Mouse (Mus musculus): Measurements from ENCODE around the gene Phf8. TPM values are rescaled to one million over a fixed set of nuclear protein-coding genes. Genes with fewer than 3 reads are reported as not detected.
"Not testable (repeated sequence)": the region's sequence is repeated elsewhere in the genome, so short reads cannot be mapped to it uniquely, and the experiment has no call there.

The Phf8 gene
- total RNA-seq (2021), result 10 to 100 TPM; 26.5 to 29.9 TPM
- long read RNA-seq, experiment 1, partial matches to known transcripts, result 3 of 9 reads
- long read RNA-seq, experiment 1, other reads (novel, unspliced or antisense), result 6 of 9 reads
- long read RNA-seq, experiment 2, result 0 reads

DNA sequence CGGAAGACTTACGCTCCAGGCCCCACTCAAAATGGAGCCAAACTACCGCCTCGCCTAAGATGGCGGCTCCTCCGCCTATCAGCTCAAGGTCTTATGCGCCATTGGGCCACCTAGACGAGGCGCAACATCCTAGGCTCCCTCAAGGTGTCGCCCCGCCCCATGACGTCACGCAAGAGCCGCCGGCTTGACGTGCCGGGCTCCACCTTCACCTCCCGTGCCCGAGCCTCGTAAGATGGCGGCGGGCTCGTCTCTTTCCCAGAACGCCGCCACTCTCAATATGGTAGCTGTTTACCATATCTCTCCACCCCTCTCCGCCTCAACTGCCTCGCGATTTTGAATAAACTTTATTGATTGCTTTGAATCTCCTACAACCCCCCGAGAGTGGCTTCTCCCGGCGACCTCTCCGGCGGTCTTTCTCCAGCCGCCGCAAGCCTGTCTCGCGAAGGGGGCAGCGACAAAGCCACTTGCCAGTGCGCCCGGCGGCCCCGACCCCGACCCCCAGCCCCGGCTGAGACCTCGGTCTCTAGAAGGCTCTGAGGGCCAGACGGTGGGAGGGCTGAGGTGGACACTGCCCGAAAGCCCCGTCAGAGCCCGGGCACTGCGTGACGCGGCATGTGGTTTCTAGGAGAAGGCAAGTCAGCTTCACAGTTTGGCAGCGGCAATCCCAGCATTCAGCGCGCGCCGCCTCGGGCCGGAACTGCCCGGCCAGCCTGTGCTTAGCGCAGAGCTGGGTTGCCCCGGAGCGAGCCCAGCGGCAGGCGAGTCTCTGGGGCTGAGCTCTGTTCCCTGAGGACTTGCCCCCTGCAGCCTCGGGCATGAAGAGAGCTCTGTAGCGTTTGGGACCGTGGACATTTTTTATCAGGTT lies at the start of gene Phf8:
Phf8 (plus strand) TSS at position 215 of the 865 bp plus-strand sequence.
- peak; percentile 96 to 98 for DNase-seq

GRCm38 (mm10) chrX:151488128-151488527 lies 32.3 kb upstream of the Phf8 start:
- DNase-seq, result peak in 1 of 2 experiments; percentile 2

GRCm38 (mm10) chrX:151493269-151493668 lies 27.2 kb upstream of the Phf8 start:
- not testable (repeated sequence) for DNase-seq

DNA sequence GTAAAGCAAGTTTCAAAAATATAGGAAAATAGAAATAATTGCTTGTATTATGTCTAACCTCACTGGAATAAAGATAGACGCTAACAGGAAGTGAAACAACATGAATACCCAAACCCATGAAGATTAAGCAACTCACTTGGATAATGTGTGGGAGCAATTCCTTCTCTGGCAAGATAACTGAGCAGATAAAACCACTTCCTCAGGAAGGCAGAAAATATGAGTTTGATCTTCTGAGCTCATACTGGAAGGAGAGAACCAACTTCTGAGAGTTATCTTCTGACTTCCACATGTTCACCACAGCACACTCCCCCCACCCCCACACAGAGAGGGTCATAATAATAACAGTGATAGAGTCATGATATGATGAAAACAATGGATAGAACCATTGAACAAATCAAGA lies 23.9 kb upstream of the Phf8 start:
- no peak for DNase-seq

DNA sequence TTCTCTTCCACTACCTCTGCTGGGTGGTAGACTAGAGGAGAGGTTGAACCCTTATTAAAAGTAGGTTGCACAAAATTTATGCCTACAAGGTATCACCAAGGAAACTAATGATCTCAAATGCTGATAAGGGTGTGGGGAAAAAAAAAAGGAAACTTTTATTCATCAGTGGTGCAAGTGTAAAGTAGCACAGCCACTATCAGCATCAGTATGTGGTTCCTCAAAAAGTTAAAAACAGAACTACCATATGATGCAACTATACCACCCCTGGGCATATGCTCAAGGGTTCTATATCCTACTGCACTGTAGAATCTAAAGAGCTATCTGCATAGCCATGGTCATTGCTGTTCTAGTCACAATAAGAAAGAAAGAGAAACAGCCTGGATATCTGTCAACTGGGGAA lies 11.9 kb upstream of the Phf8 start:
- no peak for DNase-seq

GRCm38 (mm10) chrX:151509906-151510305 lies 10.6 kb upstream of the Phf8 start:
- DNase-seq, result no peak

- peak; percentile 11 to 12 for DNase-seq
Measured at GRCm38 (mm10) chrX:151513066-151513465, 7.4 kb upstream of the Phf8 start.

- no peak for DNase-seq
Measured at GRCm38 (mm10) chrX:151513694-151514093, 6.8 kb upstream of the Phf8 start.

DNA sequence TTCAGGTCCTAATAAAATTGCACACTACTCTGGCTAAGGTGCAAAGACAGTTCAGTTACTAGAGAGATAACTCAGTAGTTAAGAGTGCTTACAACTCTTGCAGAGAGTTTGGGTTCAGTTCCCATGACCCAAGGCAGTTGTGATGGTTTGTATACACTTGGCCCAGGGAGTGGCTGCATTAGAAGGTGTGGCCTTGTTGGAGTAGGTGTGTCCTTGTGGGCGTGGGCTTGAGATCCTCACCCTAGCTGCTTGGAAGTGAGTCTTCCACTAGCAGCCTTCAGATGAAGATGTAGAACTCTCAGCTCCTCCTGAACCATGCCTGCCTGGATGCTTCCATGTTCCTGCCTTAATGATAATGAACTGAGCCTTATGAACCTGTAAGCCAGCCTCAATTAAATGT lies 2.3 kb upstream of the Phf8 start:
- no peak for DNase-seq

DNA sequence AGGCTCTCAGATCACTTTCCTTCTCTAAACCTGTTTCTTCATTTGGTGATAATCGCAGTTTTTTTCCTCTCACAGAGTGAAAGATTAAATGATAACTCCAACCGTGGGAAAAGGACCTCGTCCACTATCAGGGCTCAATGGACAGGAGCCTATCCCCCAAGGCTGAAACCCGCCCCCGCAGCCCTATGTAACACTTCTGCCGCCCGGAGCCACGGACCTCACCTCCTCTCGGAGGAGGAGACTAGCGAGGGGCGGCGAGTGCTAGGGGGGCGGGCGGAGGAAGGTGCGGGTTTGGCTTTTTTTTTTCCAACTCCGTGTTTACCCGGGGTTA lies 380 bp upstream of the Phf8 start:
- no peak for DNase-seq

GRCm38 (mm10) chrX:151521786-151522522 lies 1.5 kb downstream of the Phf8 start:
- DNase-seq, result peak; percentile 38 to 57

DNA sequence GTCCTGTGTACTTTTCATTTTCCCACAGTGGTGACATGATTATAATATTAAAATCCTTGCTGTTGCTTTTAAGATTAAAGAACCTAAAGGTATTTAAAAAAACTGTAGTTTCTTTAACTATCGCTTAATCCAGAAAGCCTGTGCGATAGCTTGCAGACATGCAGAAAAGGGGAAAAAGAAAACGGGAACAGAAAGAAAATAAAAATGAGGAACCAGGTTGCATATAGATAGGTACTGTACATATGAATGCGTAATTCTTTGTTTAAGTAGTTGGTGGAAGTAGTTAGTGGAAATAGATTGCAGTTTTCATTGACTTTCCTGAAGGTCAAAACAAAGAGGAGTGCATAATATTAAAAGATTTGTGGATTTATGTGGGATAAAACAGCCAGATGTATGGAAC lies 32.9 kb downstream of the Phf8 start:
- DNase-seq, result no peak

- DNase-seq, result no peak
Measured at GRCm38 (mm10) chrX:151575166-151575565, 54.7 kb downstream of the Phf8 start.

- no peak for DNase-seq
Measured at GRCm38 (mm10) chrX:151643386-151643785, 122.9 kb downstream of the Phf8 start.

DNA sequence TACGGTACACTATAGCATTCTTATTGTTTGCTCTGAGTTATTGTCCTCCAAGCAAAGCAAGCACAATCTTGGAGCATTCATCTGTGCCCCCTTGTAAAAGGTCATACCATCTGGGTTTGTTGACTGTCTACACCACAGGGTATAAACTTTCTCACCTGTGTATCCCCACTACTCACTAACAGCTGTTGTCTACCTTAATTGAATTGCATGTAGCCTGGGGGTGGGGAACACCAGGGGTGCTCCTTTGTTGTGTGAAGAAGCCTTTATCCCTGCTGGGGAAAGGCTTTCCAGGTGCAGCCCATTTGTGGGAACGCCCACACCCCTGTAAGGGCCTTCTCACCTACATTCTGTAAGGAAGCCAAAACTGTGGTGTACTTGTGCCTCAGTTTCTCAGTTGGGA lies 133.3 kb downstream of the Phf8 start:
- DNase-seq, result no peak

DNA sequence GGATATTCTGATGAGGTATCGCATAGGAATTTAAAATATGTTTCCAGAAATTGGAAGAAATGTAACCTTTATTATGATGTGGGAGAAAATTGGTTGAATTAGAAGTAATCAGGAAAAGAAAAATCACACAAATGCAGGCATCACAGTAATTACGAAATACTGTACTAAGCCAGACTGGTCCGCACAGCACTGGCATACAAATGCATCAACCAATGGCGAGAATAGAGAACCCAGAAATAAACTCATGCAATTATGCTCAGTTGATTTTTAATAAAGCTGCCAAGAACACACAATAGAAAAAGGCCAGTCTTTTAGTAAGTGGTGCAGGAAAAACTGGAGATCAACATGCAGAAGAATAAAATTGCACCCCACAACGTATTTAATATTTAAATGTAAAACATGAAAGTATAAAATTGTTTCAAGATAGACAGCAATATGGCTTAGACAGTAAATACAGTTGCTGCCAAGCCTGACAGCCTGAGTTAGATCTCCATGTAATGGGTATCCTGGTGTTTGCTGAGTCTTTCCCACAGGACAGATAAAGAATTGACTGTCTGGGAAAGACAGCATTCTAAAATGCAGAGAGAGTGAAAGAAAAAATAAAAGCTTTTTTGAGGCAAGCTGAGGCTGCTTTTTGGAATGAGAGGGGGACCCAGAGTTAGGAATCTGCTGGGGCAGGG lies 154.2 kb downstream of the Phf8 start:
- no peak for DNase-seq

Other genes starting within 250 kb of the Phf8 start
- 10 to 100 TPM; 14.8 to 18.1 TPM for gene Fam120c, start 176.5 kb upstream of the Phf8 start, total RNA-seq (2021)

All from adrenal gland, postnatal 36 days (tissue).